ENCODE assay signal across 8 mouse cellular contexts in the genomic region with DNA sequence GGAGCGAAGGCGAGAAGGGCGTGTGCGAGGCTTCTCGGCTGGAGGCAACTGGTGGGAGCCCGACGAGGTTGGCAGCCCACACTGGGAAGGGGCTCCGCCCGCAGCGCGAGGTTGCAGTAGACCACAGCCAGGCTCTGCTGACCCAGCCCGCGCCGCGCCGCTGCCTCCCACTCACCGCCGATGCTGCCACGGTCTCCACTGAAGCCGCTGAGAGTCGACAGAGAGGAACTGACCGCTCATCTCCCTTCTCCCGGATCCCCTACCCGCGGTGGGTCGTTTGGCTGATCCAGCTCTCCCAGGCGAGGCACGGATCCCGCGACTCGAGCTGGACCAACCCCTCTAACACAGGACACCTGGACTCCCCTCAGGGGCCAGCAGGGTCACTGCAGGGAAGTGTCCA. TPM values are rescaled to one million over a fixed set of nuclear protein-coding genes. Genes with fewer than 3 reads are reported as not detected.
A peak's percentile ranks its signal among the peaks of the same experiment; 100 is the strongest.
DNase-seq lines count a peak whose midpoint lies in the region; ATAC-seq and TF ChIP-seq lines count a peak whose summit lies in the region.

A gene (plus strand): TSS at position 113 of the 400 bp plus-strand sequence.

- peaks cover 81% of the 10 kb centered on the region for H3K27me3 ChIP-seq in heart, embryonic 13.5 days (replicated peaks)
- H3K27me3 ChIP-seq in Patski = peaks cover 4% of the 10 kb centered on the region
- peaks cover 55% of the 10 kb centered on the region for H3K27me3 ChIP-seq in hindbrain, embryonic 13.5 days
- peaks cover 59% of the 10 kb centered on the region for H3K27me3 ChIP-seq in midbrain, embryonic 12.5 days

- WGBS in heart, embryonic 13.5 days = 2% methylated on average over 31 of the region's 31 CpGs
- WGBS in hindbrain, embryonic 13.5 days = under 1% methylated on average over 31 of the region's 31 CpGs
- WGBS in midbrain, embryonic 12.5 days = 2% methylated on average over 31 of the region's 31 CpGs

- peak within 1 kb of the TSS; percentile 47; the same call in 1 of the 2 replicates for H3K9ac ChIP-seq in heart, embryonic 13.5 days
- H3K9ac ChIP-seq in hindbrain, embryonic 13.5 days = peak within 1 kb of the TSS; percentile 56; the same call in 1 of the 2 replicates
- H3K9ac ChIP-seq in midbrain, embryonic 12.5 days (replicated peaks) = peak within 1 kb of the TSS; percentile 12

- no peak for ATAC-seq in heart, embryonic 13.5 days (ENCODE audit: extremely low read depth, insufficient number of reproducible peaks, low FRiP score, low TSS enrichment)
- peak; percentile 35 for ATAC-seq in Patski
- ATAC-seq in hindbrain, embryonic 13.5 days (ENCODE audit: low FRiP score) = peak; percentile 9; the same call in 1 of the 2 replicates
- peak; percentile 45; the same call in 1 of the 2 replicates for ATAC-seq in midbrain, embryonic 12.5 days (ENCODE audit: low FRiP score, low read depth)

- peak within 1 kb of the TSS; percentile 42 for H3K4me3 ChIP-seq in heart, embryonic 13.5 days
- H3K4me3 ChIP-seq in hindbrain, embryonic 13.5 days = peak within 1 kb of the TSS; percentile 26
- H3K4me3 ChIP-seq in midbrain, embryonic 12.5 days = peak within 1 kb of the TSS; percentile 34

- no peak for DNase-seq in heart, postnatal 4 days
- DNase-seq in Patski (ENCODE audit: low read depth, low spot score) = no peak
- no peak for DNase-seq in urinary bladder, postnatal 14 days (ENCODE audit: low spot score)
- DNase-seq in right cerebral cortex, postnatal 4 days = no peak
- DNase-seq in T-cell, adult 2 months (ENCODE audit: low spot score) = no peak

- no peaks in the 10 kb centered on the region for H3K36me3 ChIP-seq in heart, embryonic 13.5 days
- no peaks in the 10 kb centered on the region for H3K36me3 ChIP-seq in hindbrain, embryonic 13.5 days
- no peaks in the 10 kb centered on the region for H3K36me3 ChIP-seq in midbrain, embryonic 12.5 days

- H3K4me2 ChIP-seq in heart, embryonic 13.5 days = peak within 1 kb of the TSS; percentile 74
- peak within 1 kb of the TSS; percentile 55 for H3K4me2 ChIP-seq in hindbrain, embryonic 13.5 days
- peak within 1 kb of the TSS; percentile 57 for H3K4me2 ChIP-seq in midbrain, embryonic 12.5 days (replicated peaks)

- H3K27ac ChIP-seq in heart, embryonic 13.5 days (replicated peaks) = no peak within 1 kb of the TSS
- H3K27ac ChIP-seq in hindbrain, embryonic 13.5 days = no peak within 1 kb of the TSS
- no peak within 1 kb of the TSS for H3K27ac ChIP-seq in midbrain, embryonic 12.5 days (replicated peaks)

- CTCF ChIA-PET in Patski (lab: Charles Lee) = no interaction called here

- in situ Hi-C loops in Patski (cut with MboI; ENCODE audit: low pct_unique_long_range_greater_than_20kb) = no loop called here

- peaks cover 12% of the 10 kb centered on the region for H3K4me1 ChIP-seq in heart, embryonic 13.5 days
- peaks cover 13% of the 10 kb centered on the region for H3K4me1 ChIP-seq in hindbrain, embryonic 13.5 days (replicated peaks)
- peaks cover 10% of the 10 kb centered on the region for H3K4me1 ChIP-seq in midbrain, embryonic 12.5 days

- POLR2A ChIA-PET in Patski (lab: Charles Lee) = no interaction called here

- no peaks in the 10 kb centered on the region for H3K9me3 ChIP-seq in heart, embryonic 13.5 days
- H3K9me3 ChIP-seq in hindbrain, embryonic 13.5 days = no peaks in the 10 kb centered on the region
- H3K9me3 ChIP-seq in midbrain, embryonic 12.5 days = no peaks in the 10 kb centered on the region

- TF ChIP-seq CTCF in Patski (IDR thresholded peaks at IDR 0.05) = no peak

RNA-seq across cellular contexts. Expression of the gene that starts here (rescaled TPM):
- polyA plus RNA-seq in heart, embryonic 13.5 days (2015; fragmentation: Nextera tagmentation; extraction: Ambion mirVana) = not detected in 2 replicates
- not detected for total RNA-seq in heart, postnatal 4 days (2021)
- not detected for polyA plus RNA-seq in Patski (2021)
- polyA plus RNA-seq in hindbrain, embryonic 13.5 days (2015; fragmentation: Nextera tagmentation; extraction: Ambion mirVana) = 0.12 and 0.30 TPM in 2 replicates
- 0.42 and 0.50 TPM in 2 replicates for polyA plus RNA-seq in midbrain, embryonic 12.5 days (2016; fragmentation: Nextera tagmentation; extraction: Ambion mirVana)

Comparison
In these comparisons a context has a peak if more than half of its experiments do, and no peak if none do; other contexts are left out.
1. Peak in ATAC-seq in Patski; RNA of the gene not detected or under 1 TPM.
2. Peak in ATAC-seq, H3K4me3 ChIP-seq, H3K9ac ChIP-seq and H3K4me2 ChIP-seq in hindbrain, embryonic 13.5 days; RNA of the gene not detected or under 1 TPM.
3. Peak in ATAC-seq, H3K4me3 ChIP-seq, H3K9ac ChIP-seq and H3K4me2 ChIP-seq in midbrain, embryonic 12.5 days; RNA of the gene not detected or under 1 TPM.